Mouse (Mus musculus) left cerebral cortex, adult 2 months (tissue): Measurements from ENCODE around the gene Gm3336. TPM values are rescaled to one million over a fixed set of nuclear protein-coding genes. Genes with fewer than 3 reads are reported as not detected.

ENCODE experiments used
- DNase-seq, 2 experiments: peaks; one replicate each; pipeline ENCODE4 v3.0.0; 2021 to 2022; ENCODE audit warnings: low spot score in 2 of 2, mixed read lengths in 1 of 2; ENCODE audit errors: extremely low spot score in 1 of 2
- H3K27ac ChIP-seq: fragments of 200-600 bp; 2 replicates; pipeline ENCODE4 v1.8.1; 2022
- H3K4me3 ChIP-seq: fragments of 200-600 bp; 2 replicates; pipeline ENCODE4 v1.8.1; 2022
- CTCF ChIP-seq: fragments of 200-600 bp; IDR thresholded peaks from 2 replicates; pipeline ENCODE4 v1.8.1; 2022; ENCODE audit warnings: antibody characterized with exemption, mild to moderate bottlenecking, moderate library complexity
- intact Hi-C: fragments of 180-260 bp; cut with DNase I; formaldehyde crosslinking; loops from one replicate; pipeline ENCODE4 v1.15.1; 2025
- total RNA-seq, 2 experiments: library from RNA; stranded (reverse); gene quantifications; 2 replicates each; pipeline ENCODE4 v1.2.3; 2021

Gene Gm3336
- total RNA-seq, 2 experiments from 2014 or later = not detected

DNA sequence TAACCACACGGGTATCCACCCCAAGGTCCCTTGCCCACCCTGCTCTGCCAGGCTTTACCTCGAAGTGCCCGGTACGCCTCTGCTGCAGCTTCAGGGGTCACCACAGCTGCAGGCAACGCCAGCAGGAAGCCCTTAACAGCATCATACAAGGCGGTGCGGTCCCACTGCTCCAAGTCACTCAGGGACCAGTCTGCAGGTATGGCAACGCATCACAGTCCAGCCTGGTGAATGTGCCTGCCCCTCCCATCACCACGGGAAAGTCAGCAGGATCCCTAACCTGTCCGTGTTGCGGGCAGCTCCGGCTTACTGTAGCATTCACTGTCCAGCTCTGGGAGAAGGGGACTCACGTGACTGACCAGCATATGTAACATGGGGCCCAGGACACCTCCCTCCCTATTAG lies 53.7 kb downstream of the Gm3336 start:
- no peak for TF ChIP-seq CTCF
- no peak for DNase-seq
- intact Hi-C loops = no loop called here
- H3K4me3 ChIP-seq = no peak overlapping the region
- no peak overlapping the region for H3K27ac ChIP-seq

Other genes with a start within 250 kb of the Gm3336 start
- gene Klhl26, start 241.6 kb upstream of the Gm3336 start, total RNA-seq = 10 to 100 TPM; 43.7 to 44.4 TPM
- 100 to 1,000 TPM; 295 to 302 TPM for gene Tmem59l, start 231.2 kb upstream of the Gm3336 start, total RNA-seq
- 1 to 10 TPM; 2.6 to 3.0 TPM for gene Crlf1, start 225.4 kb upstream of the Gm3336 start, total RNA-seq
- gene Rex1bd, start 211.8 kb upstream of the Gm3336 start, total RNA-seq = 100 to 1,000 TPM; 108 to 110 TPM
- 100 to 1,000 TPM; 788 to 861 TPM for gene Uba52, start 207.7 kb upstream of the Gm3336 start, total RNA-seq
- gene Fkbp8, start 190.8 kb upstream of the Gm3336 start, total RNA-seq = 100 to 1,000 TPM; 392 to 410 TPM
- gene Kxd1, start 190.6 kb upstream of the Gm3336 start, total RNA-seq = 10 to 100 TPM; 39.8 to 44.4 TPM
- 10 to 100 TPM; 18.6 to 20.8 TPM for gene Ell, start 179.1 kb upstream of the Gm3336 start, total RNA-seq
- 10 to 100 TPM; 52.9 to 55.3 TPM for gene Isyna1, start 124.2 kb upstream of the Gm3336 start, total RNA-seq
- 100 to 1,000 TPM; 221 to 261 TPM for gene Ssbp4, start 109.7 kb upstream of the Gm3336 start, total RNA-seq
- under 1 TPM; 0.70 to 0.96 TPM for gene Lrrc25, start 102.4 kb upstream of the Gm3336 start, total RNA-seq
- not detected for gene Gdf15, start 86.1 kb upstream of the Gm3336 start, total RNA-seq
- gene Pgpep1, start 58.2 kb upstream of the Gm3336 start, total RNA-seq = 10 to 100 TPM; 15.5 to 17.5 TPM
- 10 to 100 TPM; 62.1 to 62.9 TPM for gene Lsm4, start 45.3 kb upstream of the Gm3336 start, total RNA-seq
- 100 to 1,000 TPM; 247 to 264 TPM for gene Jund, start 19.6 kb upstream of the Gm3336 start, total RNA-seq
- gene Iqcn, start 15.1 kb upstream of the Gm3336 start, total RNA-seq = under 1 TPM; 0.16 to 0.21 TPM
- gene Pde4c, start 5.2 kb downstream of the Gm3336 start, total RNA-seq = 1 to 10 TPM; 1.9 to 3.0 TPM
- gene Rab3a, start 36.1 kb downstream of the Gm3336 start, total RNA-seq = 100 to 1,000 TPM; 808 to 835 TPM
- 10 to 100 TPM; 33.3 to 35.7 TPM for gene Mpv17l2, start 42.4 kb downstream of the Gm3336 start, total RNA-seq
- 100 to 1,000 TPM; 159 to 160 TPM for gene Pik3r2, start 58.2 kb downstream of the Gm3336 start, total RNA-seq
- 100 to 1,000 TPM; 369 to 386 TPM for gene Mast3, start 86.5 kb downstream of the Gm3336 start, total RNA-seq
- under 1 TPM; 0.77 to 0.82 TPM for gene Il12rb1, start 89.9 kb downstream of the Gm3336 start, total RNA-seq
- 10 to 100 TPM; 19.5 to 20.7 TPM for gene Arrdc2, start 121.2 kb downstream of the Gm3336 start, total RNA-seq
- 10 to 100 TPM; 20.0 to 20.4 TPM for gene Kcnn1, start 144.7 kb downstream of the Gm3336 start, total RNA-seq
- gene Ccdc124, start 155.4 kb downstream of the Gm3336 start, total RNA-seq = 10 to 100 TPM; 94.8 to 99.0 TPM
- 10 to 100 TPM in 1 of 2 experiments, 1 to 10 TPM in 1; 9.9 to 10.3 TPM for gene Slc5a5, start 174.2 kb downstream of the Gm3336 start, total RNA-seq
- 100 to 1,000 TPM; 588 to 633 TPM for gene Rpl18a, start 178.9 kb downstream of the Gm3336 start, total RNA-seq
- 10 to 100 TPM; 80.4 to 95.7 TPM for gene Map1s, start 187.4 kb downstream of the Gm3336 start, total RNA-seq